Mouse (Mus musculus) ES-E14 (cell line): Measurements from ENCODE around the gene Oasl2. TPM values are rescaled to one million over a fixed set of nuclear protein-coding genes. Genes with fewer than 3 reads are reported as not detected.

Experiments used
- DNase-seq: peaks from one replicate; pipeline ENCODE4 v3.0.0-alpha.2; 2013; ENCODE audit warnings: low read depth, low spot score
- H3K27ac ChIP-seq: 2 replicates; pipeline ENCODE4 v1.5.1; 2012; ENCODE audit warnings: low read depth, mild to moderate bottlenecking, low read length, moderate library complexity, mixed read lengths; ENCODE audit not compliant: poor library complexity, insufficient read depth, severe bottlenecking
- H3K36me3 ChIP-seq: 2 replicates; pipeline ENCODE4 v1.6.1; 2012; ENCODE audit warnings: mild to moderate bottlenecking, low read length, moderate library complexity, mixed read lengths; ENCODE audit not compliant: control insufficient read depth, poor library complexity, insufficient read depth, severe bottlenecking
- H3K4me1 ChIP-seq, 2 experiments: fragments of 150-350 bp in 1 of 2; sonication (generic) in 1 of 2; 2 replicates each; pipeline ENCODE4 v1.6.1; 2012; ENCODE audit warnings: low read length in 2 of 2, mild to moderate bottlenecking in 1 of 2, mixed read lengths in 1 of 2; ENCODE audit not compliant: control insufficient read depth in 2 of 2, insufficient read depth in 2 of 2, poor library complexity in 1 of 2
- H3K4me3 ChIP-seq, 2 experiments: fragments of 150-350 bp in 1 of 2; sonication (generic) in 1 of 2; 2 replicates each; pipeline ENCODE4 v1.5.1; 2012; ENCODE audit warnings: low read length in 2 of 2, low read depth in 1 of 2, mild to moderate bottlenecking in 1 of 2, mixed read lengths in 1 of 2; ENCODE audit not compliant: insufficient read depth in 1 of 2, poor library complexity in 1 of 2, severe bottlenecking in 1 of 2
- H3K9ac ChIP-seq: 2 replicates; pipeline ENCODE4 v1.6.1; 2012; ENCODE audit warnings: low read depth, mild to moderate bottlenecking, low read length, mixed read lengths; ENCODE audit not compliant: poor library complexity, insufficient read depth, severe bottlenecking
- H3K9me3 ChIP-seq: fragments of 150-350 bp; sonication (generic); 2 replicates; pipeline ENCODE4 v1.6.1; 2012; ENCODE audit warnings: low read depth, mild to moderate bottlenecking, low read length; ENCODE audit not compliant: control insufficient read depth, insufficient read depth
- CHD2 ChIP-seq: IDR thresholded peaks from 2 replicates; pipeline ENCODE4 v1.6.1; 2014; ENCODE audit warnings: mild to moderate bottlenecking, low read depth, low read length, inconsistent platforms
- HCFC1 ChIP-seq: IDR thresholded peaks from 2 replicates; pipeline ENCODE4 v1.6.1; 2012; ENCODE audit warnings: low read length, inconsistent platforms, borderline replicate concordance; ENCODE audit not compliant: insufficient read depth
- MAFK ChIP-seq: IDR thresholded peaks from 2 replicates; pipeline ENCODE4 v1.6.1; 2014; ENCODE audit warnings: mild to moderate bottlenecking, low read depth, low read length, inconsistent platforms; ENCODE audit not compliant: insufficient read depth
- ZC3H11A ChIP-seq: IDR thresholded peaks from 2 replicates; pipeline ENCODE4 v1.6.1; 2012; ENCODE audit warnings: low read depth, mild to moderate bottlenecking, inconsistent platforms, low read length, borderline replicate concordance
- ZNF384 ChIP-seq: IDR thresholded peaks from 2 replicates; pipeline ENCODE4 v1.6.1; 2012; ENCODE audit warnings: low read depth, low read length, inconsistent platforms
- in situ Hi-C, 2 experiments: fragments of 600-800 bp; cut with MboI; formaldehyde crosslinking; loops; one replicate each; pipeline ENCODE4 v1.15.1; 2025; ENCODE audit warnings: low sequenced_read_pairs in 2 of 2, inconsistent platforms in 1 of 2; ENCODE audit not compliant: unreplicated experiment in 2 of 2
- total RNA-seq: library from RNA; depleted of rRNA; stranded (reverse); fragments of 300-350 nt; gene quantifications from 2 replicates; pipeline ENCODE4 v1.2.3, GENCODE M21; 2012

The Oasl2 gene
- total RNA-seq, 1 experiment: 0.85 TPM

GRCm38 (mm10) chr5:114948891-114949290 lies 52.2 kb downstream of the Oasl2 start:
- no peak overlapping the region for H3K27ac ChIP-seq
- no peak for TF ChIP-seq CHD2
- TF ChIP-seq ZC3H11A: no peak
- no peak for TF ChIP-seq MAFK
- TF ChIP-seq HCFC1: no peak
- H3K9ac ChIP-seq: no peak overlapping the region
- H3K9me3 ChIP-seq: peaks cover 1% of the 10 kb centered on the region; the same call in 1 of the 2 replicates
- no peak for DNase-seq
- no peak overlapping the region for H3K4me3 ChIP-seq
- in situ Hi-C loops: no loop called here
- H3K36me3 ChIP-seq: peaks cover 44% of the 10 kb centered on the region
- H3K4me1 ChIP-seq: no peaks in the 10 kb centered on the region

GRCm38 (mm10) chr5:114949316-114949715 lies 52.6 kb downstream of the Oasl2 start:
- no peak for DNase-seq

GRCm38 (mm10) chr5:114949812-114950211 lies 53.1 kb downstream of the Oasl2 start:
- Histone ChIP-seq H3K36me3 (peaks cover 45% of the 10 kb centered on the region), H3K27ac (no peak overlapping the region), H3K9ac (no peak overlapping the region), H3K4me1 (no peaks in the 10 kb centered on the region), H3K4me3 (no peak overlapping the region), H3K9me3 (peaks cover 3% of the 10 kb centered on the region; the same call in 1 of the 2 replicates)
- no peak for TF ChIP-seq MAFK
- no peak for DNase-seq
- in situ Hi-C loops: no loop called here

More at GRCm38 (mm10) chr5:114949316-114949715, 52.6 kb downstream of the Oasl2 start:
- Histone ChIP-seq H3K27ac (no peak overlapping the region), H3K36me3 (peaks cover 43% of the 10 kb centered on the region), H3K4me3 (no peak overlapping the region), H3K9me3 (peaks cover 3% of the 10 kb centered on the region; the same call in 1 of the 2 replicates), H3K4me1 (no peaks in the 10 kb centered on the region), H3K9ac (no peak overlapping the region)
- TF ChIP-seq ZC3H11A: no peak
- TF ChIP-seq ZNF384: no peak
- no peak for TF ChIP-seq MAFK
- no peak for TF ChIP-seq CHD2
- no peak for TF ChIP-seq HCFC1
- in situ Hi-C loops: no loop called here

- in situ Hi-C loops: no loop called here
- Histone ChIP-seq H3K9me3 (peaks cover 5% of the 10 kb centered on the region; the same call in 1 of the 2 replicates), H3K36me3 (peaks cover 52% of the 10 kb centered on the region), H3K27ac (no peak overlapping the region), H3K4me3 (no peak overlapping the region), H3K9ac (no peak overlapping the region), H3K4me1 (no peaks in the 10 kb centered on the region)
- TF ChIP-seq MAFK (no peak), ZC3H11A (no peak), ZNF384 (no peak), HCFC1 (no peak), CHD2 (no peak)
- DNase-seq: no peak
These were observed 53.9 kb downstream of the Oasl2 start for GRCm38 (mm10) chr5:114950669-114951068.

GRCm38 (mm10) chr5:114951279-114951880 lies 54.6 kb downstream of the Oasl2 start:
- in situ Hi-C loops: no loop called here
- no peak for DNase-seq
- Histone ChIP-seq H3K27ac (no peak overlapping the region), H3K9ac (no peak overlapping the region), H3K9me3 (peaks cover 5% of the 10 kb centered on the region; the same call in 1 of the 2 replicates), H3K36me3 (peaks cover 48% of the 10 kb centered on the region), H3K4me3 (no peak overlapping the region), H3K4me1 (no peaks in the 10 kb centered on the region)
- TF ChIP-seq MAFK: no peak
- no peak for TF ChIP-seq ZNF384
- no peak for TF ChIP-seq CHD2
- TF ChIP-seq ZC3H11A: no peak
- no peak for TF ChIP-seq HCFC1
